Mouse (Mus musculus): ENCODE measurements around the gene Crhr2. TPM values are rescaled to one million over a fixed set of nuclear protein-coding genes. Genes with fewer than 3 reads are reported as not detected.

The Crhr2 gene
- total and polyA plus RNA-seq, 3 experiments = not detected

DNA sequence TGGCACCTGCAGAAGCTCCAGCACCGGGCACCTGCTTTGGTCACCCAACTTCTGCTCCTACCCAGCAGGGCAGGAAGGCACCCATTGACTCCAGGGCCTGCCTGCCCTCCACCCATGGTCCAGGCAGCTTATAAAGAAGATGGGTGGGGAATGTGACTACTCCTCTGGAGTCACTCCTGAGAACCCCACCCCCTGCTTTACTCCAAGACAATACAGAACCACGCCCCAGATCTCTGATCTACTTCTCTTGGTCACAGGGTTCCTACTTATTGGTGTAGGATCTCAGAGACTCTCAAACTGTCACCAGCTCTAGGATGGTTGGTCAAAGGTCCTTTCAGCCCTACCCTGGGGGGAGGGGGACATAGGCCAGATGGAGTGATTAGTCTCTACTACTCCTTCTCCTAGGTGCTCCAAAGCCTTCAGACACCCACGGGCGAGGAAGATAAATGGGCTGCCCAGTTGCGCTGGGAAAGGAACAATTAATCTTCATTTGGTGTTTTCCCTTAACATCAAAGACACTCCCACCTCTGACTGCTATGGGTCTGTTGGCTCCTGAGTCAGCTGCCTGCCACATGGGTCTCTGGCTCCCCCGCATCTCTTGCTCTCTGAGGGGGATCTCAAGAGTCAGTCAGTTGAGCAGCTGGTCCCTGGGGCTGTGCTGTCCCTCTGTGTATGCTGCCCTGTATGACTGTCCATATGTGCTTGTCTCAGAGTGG is 39.2 kb downstream of the Crhr2 start:
- Histone ChIP-seq H3K4me3 (replicated peaks in 1 of 3; ENCODE audit: low read depth in 2 of 3, low read length in 2 of 3, poor library complexity in 1 of 3) (no peak overlapping the region), H3K79me2 (replicated peaks; ENCODE audit: control insufficient read depth, extremely low read depth, insufficient read depth, poor library complexity, severe bottlenecking) (no peaks in the 10 kb centered on the region), H3K27ac (ENCODE audit: insufficient read depth, low read depth) (no peak overlapping the region), H3K4me1 (ENCODE audit: control insufficient read depth in 1 of 2, insufficient read depth in 2 of 2) (peaks cover 0 to 10% of the 10 kb centered on the region in 2 experiments; a peak in 2 of 4 replicates), H3K9me3 (replicated peaks; ENCODE audit: low read length) (no peaks in the 10 kb centered on the region), H3K9ac (ENCODE audit: insufficient read depth, low read depth) (no peak overlapping the region), H3K27me3 (replicated peaks) (peaks cover 5% of the 10 kb centered on the region), H3K36me3 (replicated peaks in 1 of 2; ENCODE audit: control insufficient read depth in 1 of 2, insufficient read depth in 1 of 2, low read length in 1 of 2) (no peaks in the 10 kb centered on the region), H3K4me2 (ENCODE audit: insufficient read depth, low read depth, poor library complexity, severe bottlenecking) (no peak overlapping the region)
- DNase-seq (ENCODE audit: extremely low read depth) = no peak
- dilution Hi-C loops (cut with MboI; ENCODE audit: extremely low pct_ligation_motif_present, extremely low pct_unique_long_range_greater_than_20kb, low sequenced_read_pairs) (no loop called here), in situ Hi-C loops (cut with MboI; ENCODE audit: low pct_ligation_motif_present, low pct_unique_long_range_greater_than_20kb, low sequenced_read_pairs) (no loop called here)
- TF ChIP-seq TCF12 (IDR thresholded peaks at IDR 0.05; ENCODE audit: low read depth, low read length) (no peak), ZNF384 (IDR thresholded peaks at IDR 0.05; ENCODE audit: low read depth, low read length) (no peak), ZC3H11A (IDR thresholded peaks at IDR 0.05; ENCODE audit: low read depth, low read length) (no peak), RAD21 (IDR thresholded peaks at IDR 0.05; ENCODE audit: low read depth, low read length) (no peak), GABPA (IDR thresholded peaks at IDR 0.05; ENCODE audit: insufficient replicate concordance, low read depth, low read length) (no peak), BHLHE40 (IDR thresholded peaks at IDR 0.05; ENCODE audit: low read depth, low read length) (no peak), JUN (IDR thresholded peaks at IDR 0.05; ENCODE audit: insufficient read depth, low read depth, low read length) (no peak), CHD2 (IDR thresholded peaks at IDR 0.05; ENCODE audit: low read length) (no peak), CHD1 (IDR thresholded peaks at IDR 0.05; ENCODE audit: low read depth, low read length) (no peak), POLR2A (IDR thresholded peaks at IDR 0.05; ENCODE audit: low read depth, low read length) (no peak)

- H3K9ac ChIP-seq (ENCODE audit: insufficient read depth, low read depth) = no peak overlapping the region
- H3K4me3 ChIP-seq (replicated peaks in 1 of 3; ENCODE audit: low read depth in 2 of 3, low read length in 2 of 3, poor library complexity in 1 of 3) = no peak overlapping the region
- no peaks in the 10 kb centered on the region for H3K36me3 ChIP-seq (replicated peaks in 1 of 2; ENCODE audit: control insufficient read depth in 1 of 2, insufficient read depth in 1 of 2, low read length in 1 of 2)
- in situ Hi-C loops (cut with MboI; ENCODE audit: low pct_ligation_motif_present, low pct_unique_long_range_greater_than_20kb, low sequenced_read_pairs) (no loop called here), dilution Hi-C loops (cut with MboI; ENCODE audit: extremely low pct_ligation_motif_present, extremely low pct_unique_long_range_greater_than_20kb, low sequenced_read_pairs) (no loop called here)
- H3K9me3 ChIP-seq (replicated peaks; ENCODE audit: low read length) = no peaks in the 10 kb centered on the region
- H3K27me3 ChIP-seq (replicated peaks) = peaks cover 1% of the 10 kb centered on the region
- no peaks in the 10 kb centered on the region for H3K79me2 ChIP-seq (replicated peaks; ENCODE audit: control insufficient read depth, extremely low read depth, insufficient read depth, poor library complexity, severe bottlenecking)
- no peak overlapping the region for H3K4me2 ChIP-seq (ENCODE audit: insufficient read depth, low read depth, poor library complexity, severe bottlenecking)
- TF ChIP-seq JUND (conservative IDR thresholded peaks at IDR 0.05; ENCODE audit: low read depth, low read length) (no peak), MAFK (IDR thresholded peaks at IDR 0.05; ENCODE audit: insufficient replicate concordance, low read length) (no peak), ZNF384 (IDR thresholded peaks at IDR 0.05; ENCODE audit: low read depth, low read length) (no peak), CTCF (conservative IDR thresholded peaks at IDR 0.05 in 1 of 2, IDR thresholded peaks at IDR 0.05 in 1 of 2; ENCODE audit: low read depth in 2 of 2, low read length in 2 of 2) (no peak), EP300 (IDR thresholded peaks at IDR 0.05; ENCODE audit: low read length) (no peak), BHLHE40 (IDR thresholded peaks at IDR 0.05; ENCODE audit: low read depth, low read length) (no peak), RCOR1 (conservative IDR thresholded peaks at IDR 0.05; ENCODE audit: low read depth, low read length) (no peak), ZMIZ1 (IDR thresholded peaks at IDR 0.05; ENCODE audit: low read depth, low read length) (no peak), E2F4 (IDR thresholded peaks at IDR 0.05; ENCODE audit: insufficient replicate concordance, low read depth, low read length) (no peak)
- no peak for DNase-seq (ENCODE audit: extremely low read depth)
- H3K4me1 ChIP-seq (ENCODE audit: control insufficient read depth in 1 of 2, insufficient read depth in 2 of 2) = peaks cover 0 to under 1% of the 10 kb centered on the region in 2 experiments; a peak in 2 of 4 replicates
- no peak overlapping the region for H3K27ac ChIP-seq (ENCODE audit: insufficient read depth, low read depth)
These were observed 41.4 kb downstream of the Crhr2 start for GRCm38 (mm10) chr6:55091396-55091795.

Measured in CH12.LX (cell line).